Mouse (Mus musculus) bone marrow, adult 2 months (tissue): ENCODE data around the gene Slc16a11.

ENCODE experiments used
- CTCF ChIP-seq: fragments of 200-500 bp; IDR thresholded peaks from 2 replicates; pipeline ENCODE4 v1.5.1; 2011; ENCODE audit warnings: low read length, control low read depth; ENCODE audit not compliant: control insufficient read depth, insufficient read depth
- POLR2A ChIP-seq: fragments of 200-500 bp; IDR thresholded peaks from 2 replicates; pipeline ENCODE4 v1.6.1; 2011; ENCODE audit warnings: low read depth, mild to moderate bottlenecking, control low read depth, low read length, borderline replicate concordance; ENCODE audit not compliant: control insufficient read depth

DNA sequence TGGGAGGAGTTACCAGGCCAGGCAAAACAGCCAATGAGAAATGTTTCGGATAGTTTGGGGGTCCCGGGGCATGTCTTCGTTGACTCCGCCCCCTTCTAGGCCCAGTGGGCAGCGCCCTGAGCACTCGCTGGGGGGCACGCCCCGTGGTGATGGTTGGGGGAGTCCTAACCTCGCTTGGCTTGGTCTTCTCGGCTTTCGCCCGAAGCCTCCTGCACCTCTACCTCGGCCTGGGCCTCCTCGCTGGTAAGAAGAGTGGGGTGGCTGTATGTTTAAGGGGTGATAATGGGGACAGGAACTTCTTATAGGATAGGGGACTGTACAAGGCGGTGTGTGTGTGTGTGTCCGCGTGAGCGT lies 2.3 kb downstream of the Slc16a11 start:
- TF ChIP-seq CTCF (no peak), POLR2A (no peak)
